Mouse (Mus musculus) midbrain, embryonic 14.5 days (tissue): ENCODE results near the gene Mcu. TPM values are rescaled to one million over a fixed set of nuclear protein-coding genes. Genes with fewer than 3 reads are reported as not detected.

Source experiments
- ATAC-seq: fragments of 200-750 bp; cut with Nextera tagmentation; 2 replicates; pipeline ENCODE4 v1.8.0; 2017; ENCODE audit warnings: moderate number of reproducible peaks, moderate library complexity; ENCODE audit not compliant: low FRiP score, low TSS enrichment
- DNase-seq: peaks from one replicate; pipeline ENCODE4 v3.0.0-alpha.2; 2015
- H3K27ac ChIP-seq: fragments of 300-500 bp; sonication (generic); replicated peaks from 2 replicates; pipeline ENCODE4 v1.5.1; 2014; ENCODE audit warnings: mild to moderate bottlenecking, low read depth, low read length, moderate library complexity
- H3K27me3 ChIP-seq: fragments of 300-500 bp; sonication (generic); 2 replicates; pipeline ENCODE4 v1.6.1; 2014; ENCODE audit warnings: low read length, control low read depth, mixed read lengths; ENCODE audit not compliant: control insufficient read depth, insufficient read depth
- H3K36me3 ChIP-seq: fragments of 300-500 bp; sonication (generic); 2 replicates; pipeline ENCODE4 v1.6.1; 2014; ENCODE audit warnings: low read length, control low read depth; ENCODE audit not compliant: control insufficient read depth, insufficient read depth
- H3K4me1 ChIP-seq: fragments of 300-500 bp; sonication (generic); 2 replicates; pipeline ENCODE4 v1.6.1; 2014; ENCODE audit warnings: mild to moderate bottlenecking, antibody characterized with exemption, low read length, control low read depth; ENCODE audit not compliant: control insufficient read depth, insufficient read depth
- H3K4me2 ChIP-seq: fragments of 300-500 bp; sonication (generic); 2 replicates; pipeline ENCODE4 v1.6.1; 2014; ENCODE audit warnings: mild to moderate bottlenecking, low read length, moderate library complexity
- H3K4me3 ChIP-seq: fragments of 300-500 bp; sonication (generic); replicated peaks from 2 replicates; pipeline ENCODE4 v1.5.1; 2014; ENCODE audit warnings: low read depth, low read length
- H3K9ac ChIP-seq: fragments of 300-500 bp; sonication (generic); replicated peaks from 2 replicates; pipeline ENCODE4 v1.6.1; 2014; ENCODE audit warnings: mild to moderate bottlenecking, low read length, moderate library complexity
- H3K9me3 ChIP-seq: fragments of 300-500 bp; sonication (generic); 2 replicates; pipeline ENCODE4 v1.6.1; 2016; ENCODE audit warnings: low read length, control low read depth, mixed read lengths; ENCODE audit not compliant: control insufficient read depth
- WGBS: fragments of 180-500 bp; shearing (Covaris S2); extraction: QIAGEN DNeasy Blood & Tissue Kit; methylation state at CpG from one replicate; pipeline ENCODE4 v1.1.7; 2014; 5-methylcytosine and 5-hydroxymethylcytosine counted together
- polyA plus RNA-seq: library from polyadenylated mRNA; unstranded; fragments of >200 nt; fragmentation: Nextera tagmentation; extraction: Ambion mirVana; gene quantifications from 2 replicates; pipeline ENCODE4 v1.2.1, GENCODE M21; 2014

The Mcu gene
- polyA plus RNA-seq, 1 experiment from 2014 or later, result 24.7 TPM

DNA sequence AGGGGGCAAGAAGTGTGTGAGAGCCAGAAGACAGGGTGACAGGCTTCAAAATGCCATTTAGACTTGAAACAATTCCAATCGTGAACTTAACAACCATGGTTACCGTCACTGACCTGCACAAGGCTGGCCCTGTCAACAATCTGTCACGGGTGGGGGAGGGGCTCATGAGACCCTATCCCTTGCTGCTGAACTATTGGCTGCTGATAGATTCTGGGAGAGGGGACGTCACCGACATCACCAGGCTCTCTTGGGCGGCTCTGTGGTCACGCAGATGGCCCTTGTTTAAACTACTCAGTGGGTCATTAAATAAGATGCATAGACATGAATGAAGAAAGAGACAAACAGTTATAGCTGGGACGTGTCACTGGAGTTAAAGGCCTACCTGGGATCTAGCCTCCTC lies 171.9 kb downstream of the Mcu start:
- DNase-seq (no peak), ATAC-seq (no peak)
- no peak overlapping the region for H3K4me2 ChIP-seq
- no peaks in the 10 kb centered on the region for H3K9me3 ChIP-seq
- 37% methylated on average over 8 of the region's 8 CpGs for WGBS
- H3K4me3 ChIP-seq, result no peak overlapping the region
- H3K9ac ChIP-seq, result no peak overlapping the region
- no peaks in the 10 kb centered on the region for H3K36me3 ChIP-seq
- no peaks in the 10 kb centered on the region for H3K4me1 ChIP-seq
- no peak overlapping the region for H3K27ac ChIP-seq
- no peaks in the 10 kb centered on the region for H3K27me3 ChIP-seq

DNA sequence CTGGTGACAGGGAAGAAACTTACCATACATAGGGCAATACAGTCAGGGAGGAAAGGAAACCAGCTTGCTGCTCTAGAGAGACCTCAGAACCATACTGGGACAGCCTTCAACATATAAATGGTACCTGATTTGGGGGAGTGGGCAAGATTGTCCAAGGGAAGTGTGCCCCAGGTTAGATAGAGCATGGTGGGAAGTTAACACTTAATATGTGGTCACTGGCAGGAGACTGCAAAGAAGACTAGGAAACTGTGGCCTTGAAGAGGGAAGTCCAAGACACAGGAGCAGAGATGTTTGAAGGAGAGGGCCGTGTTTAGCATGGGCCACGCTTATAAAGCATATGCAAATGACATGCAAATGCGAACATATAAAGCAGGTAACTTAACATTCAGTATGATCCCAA lies 172.4 kb downstream of the Mcu start:
- no peak for ATAC-seq
- no peak overlapping the region for H3K4me2 ChIP-seq
- no peaks in the 10 kb centered on the region for H3K9me3 ChIP-seq
- H3K9ac ChIP-seq, result no peak overlapping the region
- no peaks in the 10 kb centered on the region for H3K36me3 ChIP-seq
- WGBS, result 66% methylated on average over 3 of the region's 3 CpGs
- no peak for DNase-seq
- H3K4me3 ChIP-seq, result no peak overlapping the region
- no peak overlapping the region for H3K27ac ChIP-seq
- H3K4me1 ChIP-seq, result no peaks in the 10 kb centered on the region
- no peaks in the 10 kb centered on the region for H3K27me3 ChIP-seq

DNA sequence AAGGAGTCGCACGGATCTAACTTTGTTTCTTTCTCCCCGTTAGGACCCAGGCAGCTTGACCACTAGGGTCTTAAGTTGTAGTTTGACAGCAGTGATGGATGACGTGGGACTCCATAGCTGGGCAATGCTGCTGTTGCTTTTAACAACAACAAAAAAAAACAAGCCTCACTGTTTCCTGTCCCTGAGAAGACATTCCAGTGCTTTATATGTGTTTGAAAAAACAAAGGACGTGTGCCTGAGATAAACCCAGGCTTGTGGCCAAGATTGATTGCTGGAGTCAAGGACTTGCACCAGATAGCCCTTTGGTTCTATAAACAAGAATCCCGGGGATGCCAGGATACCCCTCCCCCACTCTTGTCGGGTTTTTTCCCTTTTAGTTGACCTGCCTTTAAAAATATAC lies 173.3 kb downstream of the Mcu start:
- Histone ChIP-seq H3K4me3 (no peak overlapping the region), H3K9me3 (no peaks in the 10 kb centered on the region), H3K4me2 (no peak overlapping the region), H3K9ac (no peak overlapping the region), H3K27ac (no peak overlapping the region), H3K4me1 (no peaks in the 10 kb centered on the region), H3K27me3 (no peaks in the 10 kb centered on the region), H3K36me3 (no peaks in the 10 kb centered on the region)
- DNase-seq (no peak), ATAC-seq (no peak)
- 71% methylated on average over 7 of the region's 7 CpGs for WGBS

DNA sequence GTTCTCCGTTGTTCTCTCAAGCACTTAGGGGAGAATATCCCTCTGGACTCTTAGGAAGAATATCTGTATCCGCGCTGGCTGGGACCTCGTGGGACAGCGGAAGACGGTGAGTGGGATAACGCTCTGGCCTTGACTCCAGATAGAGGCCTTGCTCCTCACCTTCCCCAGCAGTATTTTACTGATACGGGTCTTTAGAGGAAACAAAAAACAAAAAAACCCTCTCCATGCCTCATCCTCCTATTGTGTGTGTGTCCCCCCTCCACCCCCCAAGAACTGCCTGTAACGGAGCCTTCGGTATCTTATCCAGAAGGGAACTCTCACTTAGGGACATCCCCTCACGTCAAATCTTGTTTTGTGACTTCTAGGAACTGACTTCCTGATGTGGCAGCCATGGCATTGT lies 174.8 kb downstream of the Mcu start, which contains the start of gene Oit3:
Gene Oit3 (minus strand): TSS at position 44 of the 400 bp plus-strand sequence.
- Histone ChIP-seq H3K27ac (no peak within 1 kb of the TSS), H3K4me1 (no peaks in the 10 kb centered on the region), H3K9me3 (no peaks in the 10 kb centered on the region), H3K36me3 (no peaks in the 10 kb centered on the region), H3K9ac (no peak within 1 kb of the TSS), H3K4me3 (no peak within 1 kb of the TSS), H3K27me3 (no peaks in the 10 kb centered on the region), H3K4me2 (no peak within 1 kb of the TSS)
- no peak for ATAC-seq
- no peak for DNase-seq
- WGBS, result 89% methylated on average over 11 of the region's 11 CpGs

DNA sequence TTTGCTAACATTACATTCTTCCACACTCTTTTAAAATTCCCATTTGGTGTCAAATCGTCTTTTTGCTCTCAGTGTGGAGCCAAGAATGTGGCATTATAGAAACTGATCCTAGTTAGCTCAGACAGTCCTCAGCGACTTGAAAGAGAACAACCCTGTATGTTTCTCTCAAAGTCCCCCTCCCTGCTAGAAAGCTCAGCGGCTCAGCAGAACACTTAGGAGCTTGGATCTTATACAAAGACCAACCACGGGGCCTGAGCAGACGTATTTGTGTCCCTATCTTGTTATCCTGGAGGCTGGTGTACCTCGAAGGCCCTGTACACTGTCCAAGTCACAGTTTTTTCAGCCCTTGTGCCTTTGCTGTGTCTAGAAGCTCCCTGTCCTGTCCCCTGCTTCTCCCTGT lies 176.3 kb downstream of the Mcu start:
- DNase-seq (no peak), ATAC-seq (no peak)
- no peak overlapping the region for H3K4me2 ChIP-seq
- no peak overlapping the region for H3K4me3 ChIP-seq
- H3K9ac ChIP-seq, result no peak overlapping the region
- WGBS, result 52% methylated on average over 6 of the region's 6 CpGs
- H3K4me1 ChIP-seq, result no peaks in the 10 kb centered on the region
- H3K27ac ChIP-seq, result no peak overlapping the region
- H3K36me3 ChIP-seq, result no peaks in the 10 kb centered on the region
- no peaks in the 10 kb centered on the region for H3K9me3 ChIP-seq
- no peaks in the 10 kb centered on the region for H3K27me3 ChIP-seq

DNA sequence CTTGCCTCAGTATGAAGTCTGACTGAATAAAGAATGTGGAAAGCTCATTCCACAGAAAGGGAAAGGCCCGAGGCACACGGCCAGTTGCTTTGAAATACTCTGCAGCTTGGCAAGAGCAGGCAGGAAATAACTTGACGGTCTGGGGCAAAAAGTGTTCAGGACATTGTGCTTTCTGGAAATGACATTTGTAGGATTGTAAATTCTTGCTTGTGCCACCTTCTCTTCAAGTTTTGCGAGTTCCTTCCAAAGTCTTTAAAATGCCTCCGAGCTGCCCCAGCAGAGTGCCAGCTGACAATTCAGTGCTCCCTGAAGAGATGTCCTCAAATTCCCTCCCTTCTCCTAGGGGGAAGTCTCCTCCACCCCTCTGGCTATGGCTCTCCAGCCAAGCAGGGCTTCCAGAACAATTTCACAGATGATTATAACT lies 177.0 kb downstream of the Mcu start:
- Histone ChIP-seq H3K9ac (no peak overlapping the region), H3K9me3 (no peaks in the 10 kb centered on the region), H3K27ac (no peak overlapping the region), H3K4me2 (no peak overlapping the region), H3K4me3 (no peak overlapping the region), H3K36me3 (no peaks in the 10 kb centered on the region), H3K27me3 (no peaks in the 10 kb centered on the region), H3K4me1 (no peaks in the 10 kb centered on the region)
- 80% methylated on average over 5 of the region's 5 CpGs for WGBS
- DNase-seq (no peak), ATAC-seq (no peak)

DNA sequence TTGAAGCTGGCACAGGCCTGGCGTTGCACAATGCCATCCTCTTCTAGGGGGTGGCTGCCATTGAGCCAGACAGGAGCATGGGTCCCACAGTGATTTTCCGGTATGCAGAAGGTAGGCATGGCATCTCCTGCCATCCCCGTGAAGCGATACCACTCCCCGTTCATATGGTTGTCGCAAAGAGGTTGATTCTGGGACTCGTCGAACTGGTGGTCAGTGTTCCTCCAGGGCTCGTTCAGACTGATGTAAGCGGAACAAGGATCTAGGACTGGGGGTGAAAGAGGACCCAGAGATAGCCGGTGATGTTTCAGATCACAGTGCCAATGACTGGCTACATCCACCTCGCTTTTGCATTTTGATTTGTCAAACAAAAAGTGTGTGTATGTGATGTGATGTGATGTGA lies 177.8 kb downstream of the Mcu start:
- Histone ChIP-seq H3K4me1 (no peaks in the 10 kb centered on the region), H3K9ac (no peak overlapping the region), H3K27me3 (no peaks in the 10 kb centered on the region), H3K4me3 (no peak overlapping the region), H3K36me3 (no peaks in the 10 kb centered on the region), H3K27ac (no peak overlapping the region), H3K4me2 (no peak overlapping the region), H3K9me3 (no peaks in the 10 kb centered on the region)
- WGBS, result 94% methylated on average over 12 of the region's 12 CpGs
- ATAC-seq (no peak), DNase-seq (no peak)

DNA sequence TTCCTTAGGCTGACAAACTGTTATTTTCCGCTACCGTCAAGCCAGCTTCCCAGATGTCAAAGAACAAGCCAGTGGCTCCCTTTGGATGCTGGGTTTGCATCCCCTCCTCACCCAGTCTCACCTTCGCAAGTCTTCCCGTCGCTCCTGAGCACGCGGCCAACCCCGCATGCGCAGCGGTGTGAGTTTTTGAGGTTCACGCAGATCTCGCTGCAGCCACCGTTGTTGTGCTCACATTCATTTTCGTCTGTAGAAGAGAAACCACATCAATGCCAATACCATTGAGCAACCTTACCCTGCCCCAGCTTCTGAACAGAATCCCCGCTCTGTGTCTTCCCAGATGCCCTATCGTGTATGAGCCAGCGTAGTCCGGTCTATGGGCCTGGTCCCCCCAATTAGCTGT lies 180.7 kb downstream of the Mcu start:
- Histone ChIP-seq H3K27ac (no peak overlapping the region), H3K4me3 (no peak overlapping the region), H3K4me1 (no peaks in the 10 kb centered on the region), H3K36me3 (no peaks in the 10 kb centered on the region), H3K27me3 (no peaks in the 10 kb centered on the region), H3K9ac (no peak overlapping the region), H3K9me3 (no peaks in the 10 kb centered on the region), H3K4me2 (no peak overlapping the region)
- no peak for DNase-seq
- ATAC-seq, result no peak
- WGBS, result 94% methylated on average over 18 of the region's 18 CpGs

DNA sequence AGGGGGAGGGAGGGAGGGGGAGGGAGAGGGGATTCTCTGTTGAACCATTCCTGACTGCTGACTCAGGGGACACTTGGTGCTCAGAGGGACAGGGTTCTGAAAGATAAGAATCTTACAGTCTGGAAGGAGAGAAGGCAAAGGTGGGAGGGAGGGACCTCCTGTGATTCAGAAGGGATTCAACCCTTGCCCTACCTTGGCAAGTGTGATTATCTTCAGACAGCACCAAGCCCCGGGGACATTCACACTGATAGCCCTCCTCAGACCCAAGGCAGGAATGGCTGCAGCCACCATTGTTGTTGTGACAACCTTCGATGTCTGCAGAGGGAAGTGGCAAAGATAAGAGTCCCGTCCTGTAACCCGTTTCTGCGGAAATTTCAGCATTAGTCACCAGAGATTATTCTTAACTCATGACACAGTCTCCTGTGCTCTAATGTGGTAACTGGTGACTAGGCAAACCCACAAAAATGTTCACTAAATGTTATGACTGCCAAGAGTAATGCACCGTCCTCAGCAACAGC lies 185.7 kb downstream of the Mcu start:
- ATAC-seq, result no peak
- no peak overlapping the region for H3K4me2 ChIP-seq
- 78% methylated on average over 6 of the region's 6 CpGs for WGBS
- DNase-seq, result no peak
- H3K27ac ChIP-seq, result no peak overlapping the region
- H3K4me1 ChIP-seq, result no peaks in the 10 kb centered on the region
- H3K9me3 ChIP-seq, result no peaks in the 10 kb centered on the region
- no peaks in the 10 kb centered on the region for H3K27me3 ChIP-seq
- H3K4me3 ChIP-seq, result no peak overlapping the region
- H3K9ac ChIP-seq, result no peak overlapping the region
- H3K36me3 ChIP-seq, result no peaks in the 10 kb centered on the region
